Comparison of ENCODE assay signal across 7 mouse cellular contexts in genomic region chr14:57998526-57999401, GRCm38 (mm10). TPM values are rescaled to one million over a fixed set of nuclear protein-coding genes. Genes with fewer than 3 reads are reported as not detected.
DNase-seq lines count a peak whose midpoint lies in the region; ATAC-seq and TF ChIP-seq lines count a peak whose summit lies in the region.

Gene Micu2, minus strand, starts transcription at chr14:57999262.

- TF ChIP-seq POLR2A in small intestine, adult 2 months (IDR thresholded peaks at IDR 0.05; ENCODE audit: low read depth, low read length) = peak; percentile 34

- peak within 1 kb of the TSS; percentile 94 for H3K4me2 ChIP-seq in intestine, embryonic 16.5 days (ENCODE audit: low read depth, low read length)
- H3K4me2 ChIP-seq in midbrain, embryonic 12.5 days (replicated peaks) = peak within 1 kb of the TSS; percentile 61

- ATAC-seq in intestine, embryonic 16.5 days = peak; percentile 96
- ATAC-seq in midbrain, embryonic 12.5 days (ENCODE audit: low FRiP score, low read depth) = peak; percentile 98

- no peaks in the 10 kb centered on the region for H3K27me3 ChIP-seq in intestine, embryonic 16.5 days (replicated peaks; ENCODE audit: control insufficient read depth, insufficient read depth, low read length)
- peaks cover 9% of the 10 kb centered on the region; the same call in 1 of the 2 replicates for H3K27me3 ChIP-seq in midbrain, embryonic 12.5 days
- H3K27me3 ChIP-seq in small intestine, adult 2 months (ENCODE audit: control insufficient read depth, insufficient read depth, low read length) = no peaks in the 10 kb centered on the region

- TF ChIP-seq CTCF in small intestine, adult 2 months (IDR thresholded peaks at IDR 0.05; ENCODE audit: extremely low read depth, insufficient read length, insufficient replicate concordance, low read depth, low read length) = peak; percentile 20; the same call in 1 of the 2 replicates

- H3K9ac ChIP-seq in intestine, embryonic 16.5 days (ENCODE audit: low read depth, low read length) = peak within 1 kb of the TSS; percentile 97
- peak within 1 kb of the TSS; percentile 91 for H3K9ac ChIP-seq in midbrain, embryonic 12.5 days (replicated peaks)

- H3K4me3 ChIP-seq in intestine, embryonic 16.5 days (ENCODE audit: low read length) = peak within 1 kb of the TSS; percentile 94
- H3K4me3 ChIP-seq in midbrain, embryonic 12.5 days = peak within 1 kb of the TSS; percentile 84
- H3K4me3 ChIP-seq in small intestine, adult 2 months (ENCODE audit: low read depth, low read length) = peak within 1 kb of the TSS; percentile 80

- intact Hi-C loops in left cerebral cortex, postnatal 4 days (cut with DNase I) = no loop called here

- H3K27ac ChIP-seq in intestine, embryonic 16.5 days (ENCODE audit: low read length) = peak within 1 kb of the TSS; percentile 66
- peak within 1 kb of the TSS; percentile 85 for H3K27ac ChIP-seq in midbrain, embryonic 12.5 days (replicated peaks)
- H3K27ac ChIP-seq in small intestine, adult 2 months (ENCODE audit: insufficient read depth, low read depth, low read length) = peak within 1 kb of the TSS; percentile 72

- no peaks in the 10 kb centered on the region for H3K9me3 ChIP-seq in intestine, embryonic 16.5 days (ENCODE audit: control insufficient read depth, low read length)
- no peaks in the 10 kb centered on the region for H3K9me3 ChIP-seq in midbrain, embryonic 12.5 days

- H3K36me3 ChIP-seq in intestine, embryonic 16.5 days (ENCODE audit: control insufficient read depth, insufficient read depth, low read length) = no peaks in the 10 kb centered on the region
- H3K36me3 ChIP-seq in midbrain, embryonic 12.5 days = no peaks in the 10 kb centered on the region
- no peaks in the 10 kb centered on the region; the same call in 1 of the 2 replicates for H3K36me3 ChIP-seq in small intestine, adult 2 months (ENCODE audit: control insufficient read depth, insufficient read depth, low read length)

- peak; percentile 79 for DNase-seq in adrenal gland, adult 8-10 months
- peak; percentile 85 for DNase-seq in embryo, embryonic 9.5 days (ENCODE audit: extremely low spot score)
- DNase-seq in gastrocnemius, postnatal 4 days (ENCODE audit: low spot score in 2 of 2) = peak; percentile 75 to 86
- DNase-seq in left cerebral cortex, postnatal 4 days = peak; percentile 90

- 2% methylated on average over 70 of the region's 76 CpGs for WGBS in intestine, embryonic 16.5 days
- 4% methylated on average over 74 of the region's 76 CpGs for WGBS in midbrain, embryonic 12.5 days
- WGBS in small intestine, adult 2 months = 1% methylated on average over 76 of the region's 76 CpGs

- H3K4me1 ChIP-seq in intestine, embryonic 16.5 days (ENCODE audit: control insufficient read depth, insufficient read depth, low read length) = peaks cover 12% of the 10 kb centered on the region; the same call in 1 of the 2 replicates
- H3K4me1 ChIP-seq in midbrain, embryonic 12.5 days = peaks cover 3% of the 10 kb centered on the region; the same call in 1 of the 2 replicates
- peaks cover 2% of the 10 kb centered on the region; the same call in 1 of the 2 replicates for H3K4me1 ChIP-seq in small intestine, adult 2 months (ENCODE audit: control insufficient read depth, insufficient read depth, insufficient read length, low read length)

RNA-seq across cellular contexts. Expression of gene Micu2, which starts in this region (rescaled TPM):
- 10 to 100 TPM; 67.9 to 83.7 (median 74.7) TPM for total RNA-seq in adrenal gland, adult 8-10 months (2022)
- total RNA-seq in gastrocnemius, postnatal 4 days (2021) = 10 to 100 TPM; 73.4 to 80.4 TPM
- 74.6 and 76.8 TPM in 2 replicates for polyA plus RNA-seq in intestine, embryonic 16.5 days (2015; fragmentation: Nextera tagmentation; extraction: Ambion mirVana)
- 10 to 100 TPM; 58.6 to 61.4 TPM for total RNA-seq in left cerebral cortex, postnatal 4 days (2021)
- polyA plus RNA-seq in midbrain, embryonic 12.5 days (2016; fragmentation: Nextera tagmentation; extraction: Ambion mirVana) = 66.5 and 70.1 TPM in 2 replicates
- polyA plus RNA-seq in small intestine, adult 2 months (2012; rRNA removed) = 10.7 and 26.8 TPM in 2 replicates

Comparison
In these comparisons a context has a peak if more than half of its experiments do, and no peak if none do; other contexts are left out.
1. Peak in every context shown above with its lines: DNase-seq, ATAC-seq, H3K4me3 ChIP-seq and H3K27ac ChIP-seq.